In genomic region chr12:79488590-79489242, GRCm38 (mm10) we compare ENCODE assay signal across 9 mouse cellular contexts.
A peak's percentile ranks its signal among the peaks of the same experiment; 100 is the strongest.
DNase-seq lines count a peak whose midpoint lies in the region; ATAC-seq and TF ChIP-seq lines count a peak whose summit lies in the region.
"Had no signal": no experiment of that assay in that cellular context is flagged by ENCODE, and none has a peak within 500 bp of the region (broad histone marks: within the 10 kb centered on the region; RNA-seq: fewer than 3 reads in every experiment).

No protein-coding gene starts in this region.

- no peak for TF ChIP-seq CTCF in midbrain, postnatal 0 days (IDR thresholded peaks at IDR 0.05)

- no peaks in the 10 kb centered on the region for H3K4me1 ChIP-seq in midbrain, postnatal 0 days (ENCODE audit: insufficient read depth, low read length)
- no peaks in the 10 kb centered on the region for H3K4me1 ChIP-seq in midbrain, embryonic 10.5 days
- H3K4me1 ChIP-seq in embryonic facial prominence, embryonic 14.5 days (ENCODE audit: control insufficient read depth, insufficient read depth, low read length), result 0 out of 2 replicates have a peak, but pooled peaks cover 8% of the 10 kb centered on the region
- H3K4me1 ChIP-seq in heart, embryonic 15.5 days (replicated peaks), result 0 out of 2 replicates have a peak, but pooled peaks cover 4% of the 10 kb centered on the region
- no peaks in the 10 kb centered on the region for H3K4me1 ChIP-seq in stomach, embryonic 16.5 days (ENCODE audit: control insufficient read depth, insufficient read depth, low read length)
- H3K4me1 ChIP-seq in liver, embryonic 12.5 days, result no peaks in the 10 kb centered on the region
- H3K4me1 ChIP-seq: neural tube, embryonic 12.5 days had no signal

- H3K27ac ChIP-seq in midbrain, postnatal 0 days (ENCODE audit: low read depth, low read length), result no peak overlapping the region; the same call in 1 of the 2 replicates
- no peak overlapping the region for H3K27ac ChIP-seq in midbrain, embryonic 10.5 days (replicated peaks)
- peak overlapping the region; percentile 62 for H3K27ac ChIP-seq in embryonic facial prominence, embryonic 14.5 days (replicated peaks; ENCODE audit: low read depth, low read length)
- H3K27ac ChIP-seq in heart, embryonic 15.5 days, result peak overlapping the region; percentile 54
- H3K27ac ChIP-seq in stomach, embryonic 16.5 days (ENCODE audit: low read length), result peak overlapping the region; percentile 72
- H3K27ac ChIP-seq in liver, embryonic 12.5 days, result no peak overlapping the region
- H3K27ac ChIP-seq: neural tube, embryonic 12.5 days had no signal

- no peaks in the 10 kb centered on the region for H3K27me3 ChIP-seq in midbrain, postnatal 0 days (ENCODE audit: insufficient read depth, low read length)
- no peaks in the 10 kb centered on the region for H3K27me3 ChIP-seq in midbrain, embryonic 10.5 days (ENCODE audit: low read depth, poor library complexity, severe bottlenecking)
- H3K27me3 ChIP-seq in embryonic facial prominence, embryonic 14.5 days (replicated peaks; ENCODE audit: control insufficient read depth, insufficient read depth, low read length), result no peaks in the 10 kb centered on the region
- no peaks in the 10 kb centered on the region for H3K27me3 ChIP-seq in heart, embryonic 15.5 days
- H3K27me3 ChIP-seq in stomach, embryonic 16.5 days (ENCODE audit: control insufficient read depth, insufficient read depth, low read length), result no peaks in the 10 kb centered on the region
- H3K27me3 ChIP-seq in liver, embryonic 12.5 days (replicated peaks), result no peaks in the 10 kb centered on the region
- H3K27me3 ChIP-seq: neural tube, embryonic 12.5 days had no signal

- DNase-seq in midbrain, postnatal 0 days (ENCODE audit: low spot score), result peak; percentile 82
- DNase-seq in midbrain, embryonic 10.5 days (ENCODE audit: low spot score), result no peak
- peak; percentile 94 for DNase-seq in embryonic facial prominence, embryonic 14.5 days (ENCODE audit: low spot score)
- no peak for DNase-seq in thymus, postnatal 10 days (ENCODE audit: low spot score in 2 of 2)
- DNase-seq: kidney, adult 8-10 months had no signal

- H3K4me2 ChIP-seq in midbrain, postnatal 0 days (ENCODE audit: low read depth, low read length, poor library complexity, severe bottlenecking), result no peak overlapping the region
- H3K4me2 ChIP-seq in embryonic facial prominence, embryonic 14.5 days (ENCODE audit: low read depth, low read length), result no peak overlapping the region
- H3K4me2 ChIP-seq in heart, embryonic 15.5 days, result no peak overlapping the region
- H3K4me2 ChIP-seq in stomach, embryonic 16.5 days (ENCODE audit: low read depth, low read length), result no peak overlapping the region
- no peak overlapping the region for H3K4me2 ChIP-seq in liver, embryonic 12.5 days
- H3K4me2 ChIP-seq: neural tube, embryonic 12.5 days had no signal

- no peaks in the 10 kb centered on the region for H3K9me3 ChIP-seq in midbrain, postnatal 0 days (ENCODE audit: low read length)
- no peaks in the 10 kb centered on the region for H3K9me3 ChIP-seq in midbrain, embryonic 10.5 days (replicated peaks)
- 0 out of 2 replicates have a peak, but pooled peaks cover 6% of the 10 kb centered on the region for H3K9me3 ChIP-seq in embryonic facial prominence, embryonic 14.5 days (ENCODE audit: control insufficient read depth, low read length)
- no peaks in the 10 kb centered on the region for H3K9me3 ChIP-seq in heart, embryonic 15.5 days (replicated peaks)
- H3K9me3 ChIP-seq in stomach, embryonic 16.5 days (replicated peaks; ENCODE audit: control insufficient read depth, low read length), result no peaks in the 10 kb centered on the region
- H3K9me3 ChIP-seq in liver, embryonic 12.5 days (replicated peaks), result no peaks in the 10 kb centered on the region
- H3K9me3 ChIP-seq: neural tube, embryonic 12.5 days had no signal

- H3K36me3 ChIP-seq in midbrain, postnatal 0 days (ENCODE audit: insufficient read depth, low read length), result no peaks in the 10 kb centered on the region
- H3K36me3 ChIP-seq in midbrain, embryonic 10.5 days, result no peaks in the 10 kb centered on the region
- H3K36me3 ChIP-seq in embryonic facial prominence, embryonic 14.5 days (ENCODE audit: control insufficient read depth, insufficient read depth, low read length), result no peaks in the 10 kb centered on the region
- H3K36me3 ChIP-seq in heart, embryonic 15.5 days, result no peaks in the 10 kb centered on the region
- H3K36me3 ChIP-seq in stomach, embryonic 16.5 days (ENCODE audit: control insufficient read depth, insufficient read depth, low read length), result no peaks in the 10 kb centered on the region
- no peaks in the 10 kb centered on the region for H3K36me3 ChIP-seq in liver, embryonic 12.5 days
- H3K36me3 ChIP-seq: neural tube, embryonic 12.5 days had no signal

- no peak overlapping the region for H3K4me3 ChIP-seq in midbrain, postnatal 0 days (ENCODE audit: low read depth, low read length)
- H3K4me3 ChIP-seq in midbrain, embryonic 10.5 days, result no peak overlapping the region
- no peak overlapping the region for H3K4me3 ChIP-seq in embryonic facial prominence, embryonic 14.5 days (ENCODE audit: low read depth, low read length)
- H3K4me3 ChIP-seq in heart, embryonic 15.5 days, result no peak overlapping the region
- no peak overlapping the region for H3K4me3 ChIP-seq in stomach, embryonic 16.5 days (replicated peaks; ENCODE audit: low read length)
- H3K4me3 ChIP-seq in liver, embryonic 12.5 days, result no peak overlapping the region
- H3K4me3 ChIP-seq: neural tube, embryonic 12.5 days had no signal

- H3K9ac ChIP-seq in midbrain, postnatal 0 days (replicated peaks; ENCODE audit: low read length, poor library complexity, severe bottlenecking), result no peak overlapping the region
- no peak overlapping the region for H3K9ac ChIP-seq in embryonic facial prominence, embryonic 14.5 days (ENCODE audit: low read depth, low read length)
- no peak overlapping the region for H3K9ac ChIP-seq in heart, embryonic 15.5 days
- no peak overlapping the region for H3K9ac ChIP-seq in stomach, embryonic 16.5 days (ENCODE audit: low read length)
- H3K9ac ChIP-seq in liver, embryonic 12.5 days, result no peak overlapping the region
- H3K9ac ChIP-seq: neural tube, embryonic 12.5 days had no signal

- ATAC-seq in midbrain, postnatal 0 days (ENCODE audit: low FRiP score), result no peak
- ATAC-seq in embryonic facial prominence, embryonic 14.5 days (ENCODE audit: low read depth), result peak; percentile 88
- ATAC-seq in heart, embryonic 15.5 days (replicated peaks; ENCODE audit: insufficient number of reproducible peaks, insufficient read depth, low FRiP score, low read depth), result 0 out of 2 replicates have a peak, but pooled peaks have one; percentile 50
- ATAC-seq in stomach, embryonic 16.5 days (ENCODE audit: insufficient read depth, low FRiP score), result peak; percentile 68; the same call in 1 of the 2 replicates
- ATAC-seq in liver, embryonic 12.5 days, result no peak

- WGBS in midbrain, postnatal 0 days, result 65% methylated on average over 17 of the region's 17 CpGs
- 90% methylated on average over 17 of the region's 17 CpGs for WGBS in midbrain, embryonic 10.5 days
- WGBS in embryonic facial prominence, embryonic 14.5 days, result 60% methylated on average over 17 of the region's 17 CpGs
- WGBS in heart, embryonic 15.5 days, result 61% methylated on average over 17 of the region's 17 CpGs
- 67% methylated on average over 17 of the region's 17 CpGs for WGBS in stomach, embryonic 16.5 days
- 79% methylated on average over 17 of the region's 17 CpGs for WGBS in liver, embryonic 12.5 days (ENCODE audit: insufficient replicate concordance)

Comparison
In these comparisons a context has a peak if more than half of its experiments do, and no peak if none do; other contexts are left out.
1. DNase-seq: peak in midbrain, postnatal 0 days (single experiment) and embryonic facial prominence, embryonic 14.5 days (single experiment); none in midbrain, embryonic 10.5 days (single experiment) and thymus, postnatal 10 days (0 of 2).
2. ATAC-seq: peak in embryonic facial prominence, embryonic 14.5 days (single experiment), heart, embryonic 15.5 days (single experiment) and stomach, embryonic 16.5 days (single experiment); none in midbrain, postnatal 0 days (single experiment) and liver, embryonic 12.5 days (single experiment).
3. H3K27ac ChIP-seq: peak in embryonic facial prominence, embryonic 14.5 days (single experiment), heart, embryonic 15.5 days (single experiment) and stomach, embryonic 16.5 days (single experiment); none in midbrain, postnatal 0 days (single experiment), midbrain, embryonic 10.5 days (single experiment) and liver, embryonic 12.5 days (single experiment).